Mouse (Mus musculus) embryo, embryonic 11.5 days (tissue): ENCODE results near the gene Itprip.

Experiments
- DNase-seq: peaks from one replicate; pipeline ENCODE4 v3.0.0-alpha.2; 2012; ENCODE audit warnings: low read depth, low spot score

Gene Itprip

GRCm38 (mm10) chr19:47885886-47886285 is 33.2 kb downstream of the Itprip start:
- DNase-seq = no peak

- DNase-seq = no peak
These were observed 33.8 kb downstream of the Itprip start for GRCm38 (mm10) chr19:47885191-47885743.

DNA sequence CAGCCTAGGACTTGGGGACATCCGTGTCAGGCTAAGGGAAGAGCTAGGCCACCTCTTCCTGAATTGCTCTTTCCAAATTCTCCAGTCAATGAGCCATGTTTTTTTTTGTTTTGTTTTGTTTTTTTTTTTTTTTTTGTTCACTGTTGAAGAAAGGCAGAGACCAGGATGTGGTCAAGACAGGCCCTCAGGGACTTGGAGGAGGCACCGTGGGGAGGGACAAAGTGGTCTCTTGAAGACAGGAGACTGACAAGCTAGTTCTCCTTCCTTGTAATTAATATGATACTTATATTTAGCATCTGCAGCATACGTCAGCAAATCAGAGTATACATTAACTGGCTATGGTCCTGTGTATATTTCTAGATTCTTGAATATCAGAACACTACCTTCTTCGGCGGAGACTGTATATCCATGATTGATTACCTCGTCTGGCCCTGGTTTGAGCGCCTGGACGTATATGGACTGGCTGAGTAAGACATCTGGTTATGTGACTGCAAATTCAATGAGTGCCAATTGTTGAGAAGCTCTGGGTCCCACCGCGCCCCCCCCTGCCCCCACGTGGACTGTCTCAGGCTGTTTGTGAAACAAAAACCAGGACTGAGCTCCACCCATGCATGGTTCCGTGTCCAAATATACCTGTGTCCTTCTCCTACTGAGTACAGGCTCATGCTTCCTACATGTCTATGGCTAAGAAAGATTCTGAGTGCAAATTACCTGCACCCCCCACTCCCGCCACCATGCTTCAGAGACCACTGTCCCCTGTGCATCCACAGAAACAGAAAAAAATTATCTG is 34.6 kb downstream of the Itprip start:
- no peak for DNase-seq

- DNase-seq = no peak
These were observed 36.2 kb downstream of the Itprip start for GRCm38 (mm10) chr19:47882882-47883254.

GRCm38 (mm10) chr19:47882151-47882881 is 36.8 kb downstream of the Itprip start:
- DNase-seq = peak; percentile 89

GRCm38 (mm10) chr19:47881538-47881937 is 37.6 kb downstream of the Itprip start:
- DNase-seq = no peak

DNA sequence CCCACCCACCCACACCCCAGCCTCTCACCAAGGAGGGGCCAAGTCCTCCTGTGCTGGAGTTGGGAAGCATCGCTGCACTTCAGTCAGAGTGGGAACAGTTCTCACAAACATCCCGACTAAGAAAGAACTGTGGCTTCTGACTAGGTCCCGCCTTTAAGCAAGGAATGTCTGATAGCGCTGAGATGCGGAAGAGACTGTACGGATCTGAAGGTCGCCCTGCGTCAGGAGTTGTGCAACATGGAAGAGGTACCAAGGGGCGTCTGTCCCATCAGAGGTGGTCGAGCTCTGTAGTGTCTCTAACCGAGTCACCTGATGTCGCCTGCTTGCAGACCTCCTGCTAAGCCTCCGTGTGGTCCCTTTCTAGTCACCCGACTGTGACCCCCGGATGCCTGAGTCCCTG is 42.8 kb downstream of the Itprip start:
- no peak for DNase-seq

DNA sequence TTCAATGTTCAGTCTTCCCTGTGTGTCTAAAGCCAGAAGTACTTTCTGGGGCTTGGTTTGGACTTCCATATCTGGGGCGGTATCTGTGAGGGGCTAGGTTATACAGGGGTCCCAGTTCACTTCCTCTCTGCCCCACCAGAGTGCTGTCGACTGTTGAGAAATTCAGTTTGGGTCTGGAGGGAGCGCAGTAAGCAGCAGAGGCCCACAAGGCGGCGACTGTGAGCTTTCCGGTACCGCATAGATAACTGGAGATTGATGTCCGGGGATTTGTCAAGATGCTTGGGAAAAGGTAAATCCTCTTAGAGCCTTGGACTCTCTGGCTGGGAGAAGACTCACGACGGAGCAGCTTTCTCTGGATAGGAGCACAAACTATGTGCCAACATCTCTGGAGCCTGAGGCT is 47.6 kb downstream of the Itprip start:
- DNase-seq = no peak

- no peak for DNase-seq
These were observed 48.9 kb downstream of the Itprip start for GRCm38 (mm10) chr19:47870102-47870666.

DNA sequence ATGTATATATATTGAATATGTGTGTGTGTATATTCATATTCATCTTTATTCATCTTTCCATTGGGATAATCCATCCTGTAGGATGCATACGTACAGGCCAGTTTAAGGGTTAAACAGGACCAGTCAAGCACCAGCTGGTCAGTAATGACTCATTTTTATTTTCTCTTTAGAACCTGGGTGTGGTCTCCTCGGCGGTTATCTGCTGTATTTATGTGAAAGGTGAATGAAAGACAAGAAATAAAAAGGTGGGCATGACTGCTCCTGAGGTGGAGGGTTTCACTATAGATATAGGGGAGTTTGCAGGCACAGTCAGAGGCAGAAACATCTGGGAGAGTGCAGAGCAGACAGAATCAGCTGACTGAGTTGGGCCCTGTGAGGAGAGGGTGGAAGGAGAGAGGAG is 49.6 kb downstream of the Itprip start:
- DNase-seq = no peak

DNA sequence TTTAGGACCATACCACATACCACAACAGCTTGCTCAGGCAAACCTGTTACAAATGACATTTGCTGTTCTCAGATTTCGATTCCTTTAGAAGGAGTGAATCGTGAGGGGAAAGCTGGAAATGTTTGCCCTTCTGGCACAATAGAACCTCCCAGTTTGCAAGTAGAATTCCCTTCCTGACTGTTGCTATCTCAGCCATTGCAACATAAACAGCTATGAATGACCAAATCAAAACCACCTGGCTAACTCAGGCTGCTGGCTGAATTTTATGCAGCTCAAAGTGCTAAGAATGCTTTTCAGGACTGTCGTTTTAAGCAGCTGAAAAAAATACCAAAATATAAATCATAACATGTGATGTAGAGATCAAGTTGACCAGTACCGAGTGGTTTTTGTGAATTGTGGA is 50.1 kb downstream of the Itprip start:
- no peak for DNase-seq

- DNase-seq = no peak
These were observed 51.4 kb downstream of the Itprip start for GRCm38 (mm10) chr19:47867628-47868175.

DNA sequence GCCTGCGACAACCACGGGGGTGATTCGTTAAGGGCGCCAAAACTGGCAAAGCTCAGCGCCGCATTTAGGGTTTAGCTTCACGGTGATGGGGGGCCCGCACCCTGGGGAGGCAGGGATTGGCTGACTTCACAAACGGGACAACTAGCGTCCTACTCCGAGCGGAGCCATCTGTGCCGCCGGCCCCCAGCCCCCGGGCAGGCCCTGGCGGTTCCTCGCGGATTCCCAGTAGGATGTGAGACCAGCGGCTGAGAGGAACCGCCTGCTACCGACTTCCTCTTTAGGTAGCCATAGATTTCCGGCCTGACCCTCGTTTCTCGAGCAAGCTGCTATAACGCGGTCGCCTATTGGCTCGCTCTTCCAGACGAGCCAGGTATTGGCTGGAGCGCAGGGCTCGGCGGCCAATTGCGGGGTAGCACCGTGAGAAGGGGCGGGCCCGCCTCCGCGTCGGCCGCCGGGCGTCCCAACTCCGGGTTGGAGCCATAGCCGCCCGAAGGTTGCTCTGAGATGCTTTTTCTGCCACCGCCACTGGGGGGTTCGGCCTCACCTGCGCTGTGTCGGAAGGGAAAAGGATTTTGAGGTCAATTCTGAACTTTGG is 53.6 kb downstream of the Itprip start, which contains the start of gene Gsto2:
TSS of gene Gsto2 (plus strand) at position 182 of the 595 bp plus-strand sequence.
- DNase-seq = peak; percentile 88

DNA sequence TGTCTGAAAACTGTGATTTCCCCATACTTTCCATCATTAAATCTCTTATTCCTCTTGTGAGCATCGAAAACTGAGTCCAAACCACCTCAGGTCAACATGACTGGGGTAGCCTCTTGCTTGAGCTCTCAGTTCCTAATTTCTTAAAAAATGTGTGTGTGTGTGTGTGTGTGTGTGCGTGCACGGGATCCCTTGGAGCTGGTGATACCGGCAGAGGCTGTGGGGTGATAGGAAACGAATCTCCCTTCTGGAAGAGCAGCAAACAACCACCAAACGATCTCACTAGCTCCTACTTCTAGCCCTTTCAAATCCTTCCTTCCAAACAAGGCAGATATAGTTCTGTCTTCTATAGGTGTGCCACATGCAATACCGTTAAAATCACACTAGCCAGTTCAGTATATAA is 54.4 kb downstream of the Itprip start:
- DNase-seq = no peak

DNA sequence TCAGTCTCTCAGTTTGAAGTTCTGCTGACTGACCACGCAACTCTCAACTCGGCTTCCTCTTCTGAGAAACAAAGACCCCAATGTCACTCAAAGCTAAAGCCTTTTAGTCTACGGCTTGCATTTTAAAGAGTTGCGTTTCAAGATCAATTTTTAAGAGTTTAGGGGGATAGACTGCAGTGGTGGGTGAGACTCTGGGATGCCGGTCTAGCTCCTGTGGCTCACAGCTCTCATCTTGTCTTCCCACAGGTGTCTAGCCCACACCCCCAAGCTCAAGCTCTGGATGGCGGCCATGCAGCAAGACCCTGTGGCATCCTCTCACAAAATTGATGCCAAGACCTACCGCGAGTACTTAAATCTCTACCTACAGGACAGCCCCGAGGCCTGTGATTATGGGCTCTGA is 55.0 kb downstream of the Itprip start:
- DNase-seq = no peak

DNA sequence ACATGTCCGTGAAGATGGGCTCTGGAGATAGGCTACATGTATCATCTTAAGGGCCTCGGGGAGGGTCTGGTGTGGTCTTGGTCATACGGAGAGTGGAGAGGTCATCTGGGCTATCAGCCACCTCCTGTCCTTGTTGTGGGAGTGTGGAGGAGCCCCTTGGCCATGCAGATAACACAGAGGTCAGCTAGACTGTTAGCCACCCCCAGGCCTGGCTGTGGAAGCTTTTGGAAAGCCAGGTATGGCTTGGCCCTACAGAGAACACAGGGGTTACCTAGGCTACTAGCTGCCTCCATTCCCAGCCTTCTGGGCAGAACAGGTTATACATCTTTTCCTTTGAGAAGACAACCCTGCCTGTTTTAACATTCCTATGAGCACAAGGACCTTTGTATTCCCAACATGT is 56.5 kb downstream of the Itprip start:
- DNase-seq = no peak

- no peak for DNase-seq
These were observed 59.9 kb downstream of the Itprip start for GRCm38 (mm10) chr19:47859180-47859579.

GRCm38 (mm10) chr19:47857957-47858942 is 60.8 kb downstream of the Itprip start:
- no peak for DNase-seq

DNA sequence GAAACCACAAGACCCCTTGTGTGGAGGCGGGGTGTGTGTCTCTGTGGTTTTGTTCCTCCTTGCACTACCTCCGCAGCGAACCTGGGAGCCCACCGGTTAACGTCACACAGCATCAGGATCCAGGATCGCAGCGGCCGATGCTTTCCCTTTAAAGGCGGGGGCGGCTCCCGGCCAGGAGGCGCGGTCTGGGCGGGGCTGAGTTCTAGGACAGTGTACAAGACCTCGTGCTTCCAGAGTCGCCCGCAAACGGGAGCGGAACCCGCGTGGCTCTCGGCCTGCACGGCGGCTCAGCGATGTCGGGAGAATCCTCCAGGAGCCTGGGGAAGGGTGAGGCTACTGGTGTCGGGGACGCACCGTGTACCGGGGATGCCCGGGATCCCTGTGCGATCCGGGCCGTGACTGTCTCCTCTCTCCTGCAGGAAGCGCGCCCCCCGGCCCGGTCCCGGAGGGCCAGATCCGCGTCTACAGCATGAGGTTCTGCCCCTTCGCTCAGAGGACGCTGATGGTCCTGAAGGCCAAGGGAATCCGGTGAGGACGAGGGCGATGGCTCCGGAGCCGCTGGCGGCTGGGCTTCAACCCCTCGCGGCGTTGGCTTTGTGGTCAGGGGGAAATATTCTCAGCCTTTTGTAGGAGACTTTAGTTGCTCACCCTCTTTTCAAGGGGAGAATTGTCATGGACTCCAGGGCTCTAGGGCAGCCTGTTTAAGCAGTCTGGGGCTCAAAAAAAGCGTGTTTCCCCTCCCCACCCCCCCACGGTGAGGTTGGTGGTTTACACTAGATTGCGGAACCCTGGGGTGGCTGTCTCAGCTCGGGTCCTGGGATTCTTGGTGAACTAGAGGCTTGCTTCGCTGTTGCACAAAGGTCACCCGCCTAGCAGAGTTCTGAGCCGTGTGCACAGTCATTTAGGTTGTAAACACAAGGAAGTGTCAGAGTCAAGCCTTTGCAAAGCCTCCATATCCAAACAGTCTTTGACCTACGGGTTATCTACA is 64.0 kb downstream of the Itprip start, which contains the start of gene Gsto1:
TSS of gene Gsto1 (plus strand) at position 175 of the 988 bp plus-strand sequence.
- peak; percentile 78 for DNase-seq
